Mouse (Mus musculus) cerebellum, adult 9-10 months (tissue): Measurements from ENCODE around the gene Pkp3.

Experiments
- DNase-seq: peaks from one replicate; pipeline ENCODE4 v3.0.0; 2022

Pkp3 gene

DNA sequence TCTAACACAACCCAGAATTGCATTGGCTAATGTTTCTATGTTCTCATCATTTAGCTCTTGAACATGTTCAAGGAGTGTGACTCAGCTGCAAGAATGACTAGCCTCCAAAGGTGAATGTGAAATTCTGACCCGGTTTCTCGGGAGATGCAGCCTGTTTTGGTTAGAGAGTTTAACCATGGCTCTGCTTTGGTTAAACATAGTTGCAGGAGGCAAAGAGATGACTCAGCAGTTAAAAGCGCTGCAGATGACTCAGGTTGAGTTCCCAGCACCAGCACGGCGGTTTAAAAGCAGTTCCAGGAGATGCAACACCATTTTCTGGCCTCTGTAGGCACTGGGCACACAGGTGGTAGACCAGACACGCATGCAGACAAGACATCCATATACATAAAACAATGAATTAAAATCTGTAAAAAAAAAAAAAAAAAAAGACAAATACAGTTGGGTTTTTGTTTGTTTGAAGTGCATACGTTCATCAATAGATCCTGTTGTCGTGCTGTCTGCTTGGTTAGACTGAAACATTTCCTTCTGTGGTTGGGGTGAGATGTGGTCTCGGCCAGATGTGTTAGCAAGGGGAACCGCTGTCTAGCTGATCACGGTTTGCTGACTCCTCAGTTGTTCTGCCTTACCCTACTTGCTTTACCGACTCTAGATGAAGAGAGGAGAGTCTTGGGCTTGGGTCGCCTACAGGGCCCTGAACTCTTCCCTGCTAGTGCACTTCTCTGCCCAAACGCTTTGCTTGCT is 19.2 kb upstream of the Pkp3 start:
- no peak for DNase-seq

- DNase-seq: no peak
These were observed 18.1 kb upstream of the Pkp3 start for GRCm38 (mm10) chr7:141059929-141060328.

DNA sequence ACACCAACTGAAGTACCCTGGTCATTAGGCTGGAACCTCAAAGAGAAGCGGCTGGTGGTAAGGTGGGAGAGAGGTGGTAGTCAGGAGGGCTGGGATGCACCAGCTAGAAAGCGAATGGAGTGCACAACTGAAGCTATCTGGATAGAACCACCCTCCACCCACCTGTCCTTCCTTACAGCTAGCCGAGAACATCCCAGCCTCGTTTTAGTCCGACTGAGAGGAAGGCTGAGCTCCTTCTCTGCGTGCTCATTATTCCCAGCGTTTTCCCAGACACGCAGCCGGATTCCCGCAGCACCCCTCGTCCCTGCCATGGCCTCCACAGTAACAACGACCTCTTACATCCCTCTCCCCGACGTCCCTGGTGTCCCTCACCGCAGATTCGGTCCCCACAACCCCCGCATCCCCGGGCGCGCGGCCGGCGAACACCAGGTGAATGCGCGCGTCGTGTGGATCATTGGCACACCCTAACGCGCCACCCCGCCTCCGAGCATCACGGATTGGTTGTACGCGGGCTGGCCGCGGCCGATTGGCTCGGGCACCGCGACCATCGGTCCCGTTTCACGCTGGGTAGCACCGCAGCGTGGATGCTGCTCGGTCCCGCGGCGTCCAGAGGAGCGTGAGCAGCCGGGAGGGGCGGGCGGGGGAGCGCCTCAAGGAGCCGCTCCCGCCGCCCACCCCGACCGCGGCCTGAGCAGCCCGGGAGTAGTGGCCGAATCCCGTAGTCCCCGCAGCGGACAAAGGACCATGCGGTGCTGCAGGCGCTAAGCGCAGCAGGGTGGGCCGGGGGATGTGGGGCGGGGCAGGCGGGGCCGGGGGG is 17.4 kb upstream of the Pkp3 start, which contains the start of gene B4galnt4:
Gene B4galnt4 (plus strand): TSS at position 679 of the 817 bp plus-strand sequence.
- DNase-seq: peak; percentile 94

DNA sequence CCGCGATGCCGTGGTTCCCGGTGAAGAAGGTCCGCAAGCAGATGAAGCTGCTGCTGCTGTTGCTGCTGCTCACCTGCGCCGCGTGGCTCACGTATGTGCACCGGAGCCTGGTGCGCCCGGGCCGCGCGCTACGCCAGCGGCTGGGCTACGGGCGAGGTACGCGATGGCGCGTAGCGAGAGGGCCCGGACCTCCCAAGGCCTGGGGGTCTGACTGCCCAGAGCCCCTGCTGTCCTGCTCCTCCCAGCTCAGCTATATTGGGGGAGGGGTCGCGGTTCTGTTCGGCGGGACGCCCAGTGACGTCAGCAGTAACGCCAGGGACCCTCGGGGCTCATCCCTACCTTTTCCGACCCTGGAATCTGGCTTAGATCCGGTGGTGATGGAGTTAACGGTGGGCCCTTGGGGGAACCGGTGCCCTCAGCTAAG is 16.7 kb upstream of the Pkp3 start:
- peak; percentile 71 for DNase-seq

GRCm38 (mm10) chr7:141062525-141062924 is 15.5 kb upstream of the Pkp3 start:
- DNase-seq: peak; percentile 75

DNA sequence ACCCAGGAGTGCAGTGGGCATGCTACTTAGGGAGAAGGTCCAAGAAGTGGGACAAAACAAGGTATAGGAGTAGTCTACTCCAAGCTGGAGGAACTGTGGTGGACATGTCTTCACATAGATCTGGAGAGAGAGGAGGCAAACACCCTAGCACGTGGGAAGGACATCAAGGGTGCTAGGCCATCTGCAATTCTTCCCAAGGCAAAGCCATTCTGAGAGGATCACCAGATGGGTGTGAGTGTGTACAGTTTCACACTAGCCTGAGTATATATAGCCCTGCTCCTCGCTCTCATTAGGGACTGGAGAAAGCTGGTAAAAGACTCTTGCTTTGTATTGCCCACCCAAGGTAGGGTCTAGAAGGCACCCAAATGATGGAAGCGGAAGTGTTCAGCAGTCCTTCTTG is 14.7 kb upstream of the Pkp3 start:
- DNase-seq: no peak

DNA sequence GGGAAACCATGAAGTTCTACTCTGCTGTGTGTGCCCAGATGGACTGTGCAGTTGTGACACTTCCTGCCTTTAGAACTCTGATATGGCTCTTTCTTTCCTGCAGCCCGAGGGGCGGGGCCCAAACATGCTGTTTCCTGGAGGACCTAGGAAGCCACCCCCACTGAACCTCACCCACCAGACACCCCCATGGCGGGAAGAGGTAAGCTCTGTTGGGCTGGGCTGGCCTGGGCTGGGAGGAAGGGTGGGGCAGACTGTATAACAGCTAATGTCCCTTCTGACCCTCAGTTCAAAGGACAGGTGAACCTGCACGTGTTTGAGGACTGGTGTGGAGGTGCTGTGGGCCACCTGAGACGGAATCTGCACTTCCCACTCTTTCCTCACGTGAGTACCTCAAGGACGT is 13.8 kb upstream of the Pkp3 start:
- DNase-seq: no peak

DNA sequence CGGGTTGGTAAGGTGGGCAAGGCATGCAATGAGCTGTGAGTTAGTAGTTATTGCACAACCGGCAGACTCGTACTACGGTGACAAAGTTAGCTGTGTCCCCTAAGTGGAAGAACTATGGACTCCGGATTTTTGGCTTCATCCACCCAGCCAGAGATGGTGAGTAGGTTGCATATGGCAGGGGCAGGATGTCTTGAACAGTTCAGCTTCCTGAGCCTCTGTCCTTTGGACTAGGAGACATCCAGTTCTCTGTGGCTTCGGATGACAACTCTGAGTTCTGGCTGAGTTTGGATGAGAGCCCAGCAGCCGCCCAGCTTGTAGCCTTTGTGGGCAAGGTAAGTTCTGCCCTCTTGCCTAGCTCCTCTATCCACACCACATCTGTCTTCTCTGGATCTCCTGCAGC is 13.4 kb upstream of the Pkp3 start:
- no peak for DNase-seq

DNA sequence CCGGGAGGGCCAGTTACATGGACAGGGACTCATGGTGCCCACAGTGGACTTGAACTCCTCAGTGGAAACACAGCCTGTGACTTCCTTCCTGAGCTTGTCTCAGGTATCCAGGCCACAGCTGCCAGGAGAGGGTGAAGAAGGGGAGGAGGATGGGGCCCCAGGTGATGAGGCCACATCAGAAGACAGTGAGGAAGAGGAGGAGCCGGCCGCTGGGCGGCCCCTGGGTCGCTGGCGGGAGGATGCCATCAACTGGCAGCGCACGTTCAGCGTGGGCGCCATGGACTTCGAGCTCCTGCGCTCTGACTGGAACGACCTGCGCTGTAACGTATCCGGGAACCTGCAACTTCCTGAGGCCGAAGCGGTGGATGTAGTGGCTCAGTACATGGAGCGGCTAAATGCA is 9.7 kb upstream of the Pkp3 start:
- DNase-seq: no peak

DNA sequence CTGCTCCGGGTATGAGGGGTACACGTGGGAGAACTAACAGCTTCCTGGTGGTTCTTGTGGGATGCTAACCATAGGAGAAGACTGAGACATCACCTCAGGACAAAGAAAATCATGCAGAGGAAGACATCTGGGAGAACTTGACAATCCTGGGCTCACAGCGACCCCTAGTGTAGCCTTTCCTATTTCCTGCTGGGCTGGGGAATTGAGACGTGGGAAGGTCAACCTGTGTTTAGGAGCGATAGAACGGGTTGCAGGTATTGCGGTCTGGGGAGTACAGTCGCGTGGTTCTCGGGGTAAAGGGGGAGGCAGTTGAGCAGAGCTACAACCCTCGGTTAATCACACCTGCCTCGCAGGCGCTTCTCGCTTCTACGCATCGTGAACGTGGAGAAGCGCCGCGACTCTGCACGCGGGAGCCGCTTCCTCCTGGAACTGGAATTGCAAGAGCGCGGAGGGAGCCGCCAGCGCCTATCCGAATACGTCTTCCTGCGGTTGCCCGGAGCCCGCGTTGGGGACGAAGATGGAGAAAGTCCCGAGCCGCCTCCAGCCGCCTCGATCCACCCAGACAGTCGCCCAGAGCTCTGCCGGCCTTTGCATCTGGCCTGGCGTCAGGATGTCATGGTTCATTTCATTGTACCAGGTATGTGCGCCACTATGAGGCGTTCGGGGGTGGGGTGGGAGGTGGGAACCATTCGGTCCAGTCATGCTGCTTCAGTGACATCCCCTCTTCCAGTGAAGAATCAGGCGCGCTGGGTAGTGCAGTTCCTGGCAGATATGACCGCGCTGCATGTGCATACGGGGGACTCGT is 7.8 kb upstream of the Pkp3 start:
- peak; percentile 79 for DNase-seq

GRCm38 (mm10) chr7:141072017-141072745 is 5.8 kb upstream of the Pkp3 start:
- DNase-seq: no peak

DNA sequence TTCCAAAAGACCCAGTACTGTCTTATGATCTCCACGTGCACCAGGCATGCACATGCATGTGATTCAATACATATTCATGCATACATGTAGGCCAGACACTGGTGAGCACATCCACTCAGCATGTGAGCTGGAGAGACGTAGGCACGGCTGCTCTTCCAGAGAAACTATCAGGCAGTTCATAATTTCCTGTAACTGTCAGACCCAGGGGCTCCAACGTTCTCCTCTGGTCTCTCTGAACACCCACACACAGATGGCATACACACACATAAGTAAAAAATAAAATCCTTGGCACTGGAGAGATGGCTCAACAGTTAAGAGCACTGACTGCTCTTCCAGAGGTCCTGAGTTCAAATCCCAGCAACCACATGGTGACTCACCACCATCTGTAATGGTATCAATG is 4.2 kb upstream of the Pkp3 start:
- no peak for DNase-seq

DNA sequence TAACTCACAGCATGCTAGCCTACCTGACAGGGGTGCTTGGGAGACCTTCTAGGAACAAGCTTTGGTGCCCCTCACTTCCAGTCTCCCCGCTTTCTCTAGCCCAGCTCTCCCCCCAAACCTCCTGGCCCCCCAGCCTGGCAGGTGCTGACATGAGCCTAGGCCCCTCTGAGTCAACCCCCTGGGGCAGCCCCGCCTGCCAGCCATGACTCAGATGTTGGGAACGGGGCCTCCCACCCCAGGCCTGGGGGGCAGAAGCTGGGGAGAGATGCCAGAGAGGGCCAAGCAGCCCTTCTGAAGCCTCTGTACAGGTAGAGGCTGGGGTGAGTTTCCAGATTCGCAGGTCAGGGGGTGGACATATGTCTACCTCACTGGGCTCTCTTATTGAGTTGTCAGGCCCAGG is 858 bp downstream of the Pkp3 start:
- no peak for DNase-seq

- no peak for DNase-seq
These were observed 1.7 kb downstream of the Pkp3 start for GRCm38 (mm10) chr7:141079481-141080449.

DNA sequence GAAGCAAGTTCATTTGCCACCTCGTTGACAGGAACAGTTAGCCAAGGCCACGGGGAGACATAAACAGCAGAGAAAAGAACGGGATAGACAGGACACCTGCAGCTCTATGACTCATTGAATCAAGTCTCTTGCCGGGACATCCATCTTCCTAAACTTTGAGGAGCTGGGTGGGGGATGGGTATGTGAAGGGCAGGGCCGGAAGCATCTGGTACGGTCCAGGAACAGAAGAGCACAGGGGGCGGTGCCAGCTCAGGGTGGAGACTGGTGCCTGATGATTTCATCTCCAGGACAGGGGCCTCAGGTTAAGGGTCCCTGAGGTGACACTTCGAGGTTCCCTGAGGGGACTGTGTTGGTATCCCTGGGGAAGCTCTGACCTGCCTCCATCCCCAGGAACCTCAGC is 9.9 kb downstream of the Pkp3 start:
- DNase-seq: no peak

GRCm38 (mm10) chr7:141088473-141088872 is 10.5 kb downstream of the Pkp3 start:
- no peak for DNase-seq

DNA sequence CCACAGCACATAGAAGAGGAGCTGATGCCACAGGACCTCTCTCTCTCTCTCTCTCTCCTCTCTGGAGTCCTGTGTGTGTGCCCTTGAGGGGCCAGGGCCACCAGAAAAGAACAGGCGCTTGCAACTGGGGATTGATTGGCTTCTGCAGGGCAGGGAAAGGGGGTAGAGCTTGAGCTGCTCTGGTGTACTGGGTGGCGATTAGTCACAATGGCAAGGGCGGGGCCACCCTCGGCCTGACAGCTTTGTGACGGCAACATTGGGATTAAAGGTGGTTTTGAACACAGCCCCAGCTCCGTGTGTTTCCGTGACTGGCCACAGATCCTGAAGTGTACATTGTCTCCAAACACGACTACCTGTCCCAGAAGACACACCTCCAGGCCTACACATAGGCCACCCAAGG is 12.2 kb downstream of the Pkp3 start:
- DNase-seq: no peak

DNA sequence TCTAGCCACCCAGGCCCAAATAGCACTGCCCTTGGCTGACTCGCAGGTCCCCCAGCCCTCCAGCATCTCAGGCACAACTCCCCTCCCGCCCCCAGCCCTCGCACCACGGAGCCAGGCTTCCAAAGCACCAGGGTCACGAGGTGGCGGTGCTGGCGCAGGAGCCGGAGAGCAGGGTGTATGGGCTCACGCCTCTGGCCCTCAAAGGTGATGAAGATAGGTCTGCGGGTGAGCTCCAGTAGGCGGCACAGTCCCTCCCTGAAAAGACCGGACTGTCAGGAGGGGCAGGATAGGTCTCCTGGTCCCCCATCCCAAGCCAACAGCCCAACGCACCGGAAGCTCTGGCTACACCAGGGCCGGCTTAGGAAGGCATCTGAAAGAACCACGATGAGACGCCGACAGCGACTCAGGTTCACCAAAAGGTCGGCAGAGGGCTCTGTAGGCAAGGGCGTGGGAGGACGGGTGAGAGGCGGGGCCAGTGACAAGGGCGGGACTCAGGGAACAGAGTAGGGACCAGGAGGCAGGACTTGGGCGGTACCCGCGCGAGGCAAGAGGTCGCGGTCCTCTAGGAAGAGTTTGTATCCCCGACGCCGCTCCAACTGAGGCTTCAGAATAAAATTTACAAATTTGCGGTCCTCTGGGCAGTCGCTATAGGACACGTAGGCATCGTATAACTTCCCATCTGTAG is 14.2 kb downstream of the Pkp3 start:
- peak; percentile 82 for DNase-seq

DNA sequence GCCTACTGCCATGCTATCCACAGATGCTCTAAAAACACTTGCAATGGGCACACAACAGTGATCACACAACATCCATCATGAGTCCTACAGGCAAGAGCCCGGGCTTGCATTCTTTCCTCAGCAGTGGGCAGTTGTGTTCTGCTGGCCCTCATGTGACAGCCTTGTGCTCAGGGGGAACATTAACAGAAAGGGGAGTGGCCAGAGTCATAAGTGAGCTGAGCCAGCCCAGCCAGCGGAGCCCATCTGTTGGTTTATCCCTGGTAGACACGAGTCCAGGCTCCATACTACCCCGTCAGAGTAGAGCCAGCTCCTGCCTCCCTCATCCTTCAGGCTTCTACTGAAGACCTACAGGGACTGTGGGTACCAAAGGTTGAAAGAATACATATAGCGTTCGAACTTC is 15.9 kb downstream of the Pkp3 start:
- DNase-seq: no peak

DNA sequence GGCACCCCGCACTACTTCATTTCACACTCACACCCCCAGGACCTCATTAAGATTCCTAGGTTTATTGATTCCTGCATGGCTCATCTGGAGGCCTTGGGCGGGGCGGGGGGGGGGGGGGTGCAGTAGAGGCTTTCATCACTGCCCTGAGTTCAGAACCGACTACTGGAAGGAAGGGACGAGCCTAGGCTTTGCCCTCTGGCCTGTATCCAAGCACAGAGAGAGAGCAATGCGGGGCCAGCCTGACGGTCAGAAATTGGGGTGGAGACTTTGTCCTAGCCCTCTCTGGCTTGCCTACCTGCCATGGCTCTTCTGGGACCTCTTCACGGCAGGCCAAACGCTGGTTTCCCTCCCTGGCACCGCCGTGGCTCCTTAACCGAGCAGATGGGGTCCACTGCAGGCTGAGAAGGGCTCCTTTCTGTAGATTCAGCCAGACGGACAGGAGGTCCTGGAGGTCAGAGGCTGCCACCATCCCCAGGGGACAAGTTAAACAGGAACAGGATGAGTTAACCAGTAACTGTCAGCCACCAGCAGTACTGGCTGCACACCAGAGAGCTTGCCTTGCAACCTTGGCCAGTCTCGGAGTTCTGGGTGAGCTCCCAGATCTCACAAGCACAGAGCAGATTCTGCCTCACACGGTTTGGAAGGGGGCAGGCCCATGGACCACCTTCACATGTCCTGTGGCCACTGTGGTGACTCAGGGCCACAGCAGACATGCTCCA is 16.6 kb downstream of the Pkp3 start:
- DNase-seq: no peak
